Mouse (Mus musculus) MEL (cell line): ENCODE results near the gene Nme7. TPM values are rescaled to one million over a fixed set of nuclear protein-coding genes. Genes with fewer than 3 reads are reported as not detected.

Source experiments
- DNase-seq: peaks from one replicate; pipeline ENCODE4 v3.0.0; 2011; ENCODE audit warnings: low read depth, low spot score
- H3K27ac ChIP-seq: 2 replicates; pipeline ENCODE4 v1.5.1; 2012; ENCODE audit warnings: low read depth, mild to moderate bottlenecking, control low read depth, low read length, moderate library complexity; ENCODE audit not compliant: control insufficient read depth
- H3K27me3 ChIP-seq, 2 experiments: fragments of 150-350 bp in 1 of 2; sonication (generic) in 1 of 2; 2 replicates each; pipeline ENCODE4 v1.6.1; 2012; ENCODE audit warnings: low read length in 2 of 2, mild to moderate bottlenecking in 2 of 2, improper control_type of control experiment in 1 of 2, moderate library complexity in 1 of 2; ENCODE audit not compliant: insufficient read depth in 2 of 2, control insufficient read depth in 1 of 2
- H3K36me3 ChIP-seq, 2 experiments: 2 replicates each; pipeline ENCODE4 v1.6.1; 2012 to 2014; ENCODE audit warnings: low read length in 2 of 2, improper control_type of control experiment in 1 of 2, inconsistent platforms in 1 of 2, mild to moderate bottlenecking in 1 of 2; ENCODE audit not compliant: insufficient read depth in 2 of 2, control insufficient read depth in 1 of 2
- H3K4me1 ChIP-seq, 2 experiments: fragments of 150-350 bp in 1 of 2; sonication (generic) in 1 of 2; 2 replicates each; pipeline ENCODE4 v1.6.1; 2012; ENCODE audit warnings: low read length in 2 of 2, improper control_type of control experiment in 1 of 2, mild to moderate bottlenecking in 1 of 2; ENCODE audit not compliant: insufficient read depth in 2 of 2, control insufficient read depth in 1 of 2
- H3K4me3 ChIP-seq, 2 experiments: fragments of 150-350 bp in 1 of 2; sonication (generic) in 1 of 2; 2 replicates each; pipeline ENCODE4 v1.5.1; 2012; ENCODE audit warnings: low read depth in 2 of 2, low read length in 2 of 2, mild to moderate bottlenecking in 2 of 2, moderate library complexity in 2 of 2, control low read depth in 1 of 2, improper control_type of control experiment in 1 of 2; ENCODE audit not compliant: control insufficient read depth in 1 of 2, insufficient read depth in 1 of 2
- H3K79me2 ChIP-seq: 2 replicates; pipeline ENCODE4 v1.6.1; 2012; ENCODE audit warnings: mild to moderate bottlenecking, low read length, moderate library complexity; ENCODE audit not compliant: control insufficient read depth, poor library complexity, insufficient read depth
- H3K9ac ChIP-seq: 2 replicates; pipeline ENCODE4 v1.6.1; 2012; ENCODE audit warnings: low read depth, mild to moderate bottlenecking, control low read depth, low read length, moderate library complexity; ENCODE audit not compliant: control insufficient read depth, poor library complexity, severe bottlenecking
- H3K9me3 ChIP-seq: fragments of 150-350 bp; sonication (generic); replicated peaks from 2 replicates; pipeline ENCODE4 v1.6.1; 2012; ENCODE audit warnings: mild to moderate bottlenecking, low read length, improper control_type of control experiment, moderate library complexity; ENCODE audit not compliant: insufficient read depth
- CHD1 ChIP-seq: IDR thresholded peaks from 2 replicates; pipeline ENCODE4 v1.6.1; 2012; ENCODE audit warnings: low read depth, mild to moderate bottlenecking, inconsistent platforms, low read length, improper control_type of control experiment
- CHD2 ChIP-seq: IDR thresholded peaks from 2 replicates; pipeline ENCODE4 v1.6.1; 2011; ENCODE audit warnings: low read length, improper control_type of control experiment
- CTCF ChIP-seq, 3 experiments: IDR thresholded peaks in 2 of 3; conservative IDR thresholded peaks in 1 of 3; 2 replicates each; pipeline ENCODE4 v1.5.1; 2011 to 2012; ENCODE audit warnings: low read length in 3 of 3, low read depth in 2 of 3, mild to moderate bottlenecking in 2 of 3, improper control_type of control experiment in 1 of 3, inconsistent platforms in 1 of 3, mixed read lengths in 1 of 3, moderate library complexity in 1 of 3; ENCODE audit not compliant: control insufficient read depth in 1 of 3, insufficient read depth in 1 of 3, poor library complexity in 1 of 3, severe bottlenecking in 1 of 3
- E2F4 ChIP-seq: IDR thresholded peaks from 2 replicates; pipeline ENCODE4 v1.6.1; 2011; ENCODE audit warnings: low read depth, low read length, improper control_type of control experiment, borderline replicate concordance
- ELF1 ChIP-seq: IDR thresholded peaks from 2 replicates; pipeline ENCODE4 v1.6.1; 2014; ENCODE audit warnings: low read depth, mild to moderate bottlenecking, inconsistent platforms, low read length, improper control_type of control experiment, moderate library complexity
- EP300 ChIP-seq, 2 experiments: IDR thresholded peaks; 2 replicates each; pipeline ENCODE4 v1.6.1; 2011; ENCODE audit warnings: improper control_type of control experiment in 2 of 2, low read length in 2 of 2, low read depth in 1 of 2, mild to moderate bottlenecking in 1 of 2
- ETS1 ChIP-seq: IDR thresholded peaks from 2 replicates; pipeline ENCODE4 v1.6.1; 2012; ENCODE audit warnings: low read depth, mild to moderate bottlenecking, inconsistent platforms, low read length, improper control_type of control experiment, moderate library complexity
- KAT2A ChIP-seq: conservative IDR thresholded peaks from 2 replicates; pipeline ENCODE4 v1.6.1; 2012; ENCODE audit warnings: low read depth, low read length, improper control_type of control experiment, inconsistent platforms
- MAFK ChIP-seq: IDR thresholded peaks from 2 replicates; pipeline ENCODE4 v1.6.1; 2011; ENCODE audit warnings: low read depth, mild to moderate bottlenecking, low read length, improper control_type of control experiment, borderline replicate concordance
- MAX ChIP-seq: IDR thresholded peaks from 2 replicates; pipeline ENCODE4 v1.6.1; 2011; ENCODE audit warnings: low read length, improper control_type of control experiment
- MYB ChIP-seq: IDR thresholded peaks from 2 replicates; pipeline ENCODE4 v1.6.1; 2011; ENCODE audit warnings: mild to moderate bottlenecking, low read depth, low read length, improper control_type of control experiment
- MYC ChIP-seq: IDR thresholded peaks from 2 replicates; pipeline ENCODE4 v1.6.1; 2011; ENCODE audit warnings: low read depth, mild to moderate bottlenecking, low read length, improper control_type of control experiment, moderate library complexity
- NELFE ChIP-seq: IDR thresholded peaks from 2 replicates; pipeline ENCODE4 v1.6.1; 2011; ENCODE audit warnings: low read depth, low read length, improper control_type of control experiment
- RAD21 ChIP-seq: IDR thresholded peaks from 2 replicates; pipeline ENCODE4 v1.6.1; 2011; ENCODE audit warnings: mild to moderate bottlenecking, low read depth, low read length, improper control_type of control experiment
- SIN3A ChIP-seq: IDR thresholded peaks from 2 replicates; pipeline ENCODE4 v1.6.1; 2012; ENCODE audit warnings: low read length, improper control_type of control experiment, inconsistent platforms
- TAL1 ChIP-seq: IDR thresholded peaks from 2 replicates; pipeline ENCODE4 v1.6.1; 2012; ENCODE audit warnings: mild to moderate bottlenecking, inconsistent platforms, low read length, moderate library complexity, mixed read lengths
- TCF12 ChIP-seq: IDR thresholded peaks from 2 replicates; pipeline ENCODE4 v1.6.1; 2014; ENCODE audit warnings: low read depth, mild to moderate bottlenecking, inconsistent platforms, low read length, improper control_type of control experiment, moderate library complexity
- UBTF ChIP-seq: IDR thresholded peaks from 2 replicates; pipeline ENCODE4 v1.6.1; 2012; ENCODE audit warnings: low read depth, mild to moderate bottlenecking, inconsistent platforms, low read length, improper control_type of control experiment, moderate library complexity, borderline replicate concordance; ENCODE audit not compliant: insufficient read depth
- USF1 ChIP-seq: IDR thresholded peaks from 2 replicates; pipeline ENCODE4 v1.6.1; 2014; ENCODE audit warnings: low read depth, mild to moderate bottlenecking, inconsistent platforms, low read length, improper control_type of control experiment, moderate library complexity
- ZC3H11A ChIP-seq: IDR thresholded peaks from 2 replicates; pipeline ENCODE4 v1.6.1; 2012; ENCODE audit warnings: low read depth, mild to moderate bottlenecking, inconsistent platforms, low read length, improper control_type of control experiment
- ZKSCAN1 ChIP-seq: IDR thresholded peaks from 2 replicates; pipeline ENCODE4 v1.6.1; 2012; ENCODE audit warnings: low read depth, mild to moderate bottlenecking, inconsistent platforms, low read length, improper control_type of control experiment, moderate library complexity
- ZNF384 ChIP-seq: IDR thresholded peaks from 2 replicates; pipeline ENCODE4 v1.6.1; 2012; ENCODE audit warnings: low read depth, mild to moderate bottlenecking, inconsistent platforms, low read length, improper control_type of control experiment
- polyA plus RNA-seq, 2 experiments: library from polyadenylated mRNA; stranded (reverse) in 1 of 2; unstranded in 1 of 2; fragments of >175 nt in 1 of 2; fragments of >200 nt in 1 of 2; gene quantifications; 2 replicates each; pipeline versions ENCODE4 v1.2.1 to v1.2.4; 2012; ENCODE audit warnings: low replicate concordance in 2 of 2, low read depth in 1 of 2; ENCODE audit not compliant: insufficient read length in 2 of 2, insufficient read depth in 1 of 2, missing spikeins in 1 of 2
- total RNA-seq: library from RNA; depleted of rRNA; stranded (reverse); fragments of 300-350 nt; gene quantifications from 2 replicates; pipeline ENCODE4 v1.2.3, GENCODE M21; 2012

Nme7 gene
- total and polyA plus RNA-seq, 3 experiments, result 23.2 to 27.6 TPM; not detected in 1

DNA sequence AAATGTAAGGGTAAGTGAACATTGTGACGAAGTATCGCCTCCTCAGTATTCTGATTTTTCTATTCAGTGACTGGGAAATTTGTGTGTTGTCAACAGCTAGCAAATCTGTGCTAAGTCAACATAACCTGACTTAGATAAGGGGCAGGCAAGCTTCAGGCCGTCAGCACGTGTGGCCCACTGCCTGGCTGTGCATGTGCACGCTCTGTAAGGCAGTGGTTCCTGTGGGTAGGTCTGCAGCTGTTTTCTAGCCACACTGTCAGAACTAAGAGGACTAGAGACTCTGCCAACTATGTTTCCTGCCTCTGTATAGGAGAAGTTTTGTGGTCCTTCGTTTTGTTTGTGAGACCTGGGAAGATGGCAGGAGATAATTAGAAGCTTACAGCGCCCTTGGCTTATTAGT, 122.3 kb downstream of the Nme7 start:
- Histone ChIP-seq H3K4me1 (no peaks in the 10 kb centered on the region), H3K27me3 (no peaks in the 10 kb centered on the region), H3K4me3 (no peak overlapping the region), H3K9me3 (no peaks in the 10 kb centered on the region), H3K79me2 (no peaks in the 10 kb centered on the region), H3K36me3 (no peaks in the 10 kb centered on the region), H3K9ac (no peak overlapping the region), H3K27ac (no peak overlapping the region)
- no peak for TF ChIP-seq UBTF
- TF ChIP-seq NELFE, result no peak
- no peak for TF ChIP-seq ZNF384
- TF ChIP-seq ETS1, result no peak
- no peak for TF ChIP-seq MYC
- no peak for TF ChIP-seq CHD2
- no peak for TF ChIP-seq CHD1
- TF ChIP-seq RAD21, result no peak
- no peak for TF ChIP-seq MAFK
- TF ChIP-seq USF1, result no peak
- no peak for TF ChIP-seq MYB
- DNase-seq, result no peak

GRCm38 (mm10) chr1:164427777-164428176, 123.9 kb downstream of the Nme7 start:
- TF ChIP-seq E2F4, result no peak
- no peak for TF ChIP-seq USF1
- no peak for TF ChIP-seq ELF1
- no peak for TF ChIP-seq ZC3H11A
- TF ChIP-seq TAL1, result no peak
- no peak overlapping the region for H3K9ac ChIP-seq
- H3K27ac ChIP-seq, result no peak overlapping the region
- no peak overlapping the region for H3K4me3 ChIP-seq
- H3K36me3 ChIP-seq, result no peaks in the 10 kb centered on the region
- H3K79me2 ChIP-seq, result no peaks in the 10 kb centered on the region
- no peaks in the 10 kb centered on the region for H3K9me3 ChIP-seq
- no peaks in the 10 kb centered on the region for H3K4me1 ChIP-seq
- DNase-seq, result no peak
- no peaks in the 10 kb centered on the region for H3K27me3 ChIP-seq

GRCm38 (mm10) chr1:164428644-164429043, 124.7 kb downstream of the Nme7 start:
- no peak overlapping the region for H3K9ac ChIP-seq
- no peak overlapping the region for H3K27ac ChIP-seq
- no peak for DNase-seq
- H3K9me3 ChIP-seq, result no peaks in the 10 kb centered on the region
- no peak overlapping the region for H3K4me3 ChIP-seq
- TF ChIP-seq USF1, result no peak
- TF ChIP-seq ETS1, result no peak
- no peak for TF ChIP-seq ZKSCAN1
- TF ChIP-seq MAFK, result no peak
- no peak for TF ChIP-seq MAX
- no peak for TF ChIP-seq EP300 (IDR thresholded peaks at IDR 0.05; ENCODE audit: low read depth in 1 of 2, low read length in 2 of 2)
- no peak for TF ChIP-seq CTCF (IDR thresholded peaks at IDR 0.05 in 2 of 3, conservative IDR thresholded peaks at IDR 0.05 in 1 of 3; ENCODE audit: control insufficient read depth in 1 of 3, insufficient read depth in 1 of 3, low read depth in 2 of 3, low read length in 3 of 3, poor library complexity in 1 of 3, severe bottlenecking in 1 of 3)
- TF ChIP-seq SIN3A, result no peak
- no peak for TF ChIP-seq E2F4
- TF ChIP-seq MYB, result no peak
- no peak for TF ChIP-seq KAT2A
- TF ChIP-seq TCF12, result no peak
- H3K36me3 ChIP-seq, result no peaks in the 10 kb centered on the region
- H3K27me3 ChIP-seq, result no peaks in the 10 kb centered on the region
- H3K79me2 ChIP-seq, result no peaks in the 10 kb centered on the region
- no peaks in the 10 kb centered on the region for H3K4me1 ChIP-seq
